Mouse (Mus musculus) kidney, adult 18-20 months (tissue): Measurements from ENCODE around the gene AI837181.

Experiments used
- DNase-seq: peaks from one replicate; pipeline ENCODE4 v3.0.0; 2021

Gene AI837181

GRCm38 (mm10) chr19:5418750-5419466 is 6.0 kb upstream of the AI837181 start:
- no peak for DNase-seq

- no peak for DNase-seq
Observed at GRCm38 (mm10) chr19:5419630-5420029, 5.3 kb upstream of the AI837181 start.

GRCm38 (mm10) chr19:5420579-5420978 is 4.4 kb upstream of the AI837181 start:
- DNase-seq = no peak

- DNase-seq = no peak
Observed at GRCm38 (mm10) chr19:5421784-5422183, 3.2 kb upstream of the AI837181 start.

- no peak for DNase-seq
Observed at GRCm38 (mm10) chr19:5422267-5422666, 2.7 kb upstream of the AI837181 start.

- no peak for DNase-seq
Observed at GRCm38 (mm10) chr19:5422895-5423443, 2.0 kb upstream of the AI837181 start.

GRCm38 (mm10) chr19:5423561-5423960 is 1.4 kb upstream of the AI837181 start:
- DNase-seq = no peak

- DNase-seq = peak; percentile 82
Observed at GRCm38 (mm10) chr19:5424092-5424781, 707 bp upstream of the AI837181 start.

GRCm38 (mm10) chr19:5425906-5426565 is 1.1 kb downstream of the AI837181 start:
- no peak for DNase-seq

GRCm38 (mm10) chr19:5426640-5427290 is 1.8 kb downstream of the AI837181 start:
- no peak for DNase-seq

- DNase-seq = no peak
Observed at GRCm38 (mm10) chr19:5428083-5428482, 3.1 kb downstream of the AI837181 start.

- DNase-seq = no peak
Observed at GRCm38 (mm10) chr19:5429219-5429618, 4.3 kb downstream of the AI837181 start.

- peak; percentile 78 for DNase-seq
Observed at GRCm38 (mm10) chr19:5429806-5430205, 4.9 kb downstream of the AI837181 start.

GRCm38 (mm10) chr19:5430408-5430807 is 5.5 kb downstream of the AI837181 start:
- DNase-seq = no peak

GRCm38 (mm10) chr19:5431911-5432464 is 7.0 kb downstream of the AI837181 start:
- DNase-seq = no peak

- DNase-seq = peak; percentile 57
Observed at GRCm38 (mm10) chr19:5432992-5433852, 8.3 kb downstream of the AI837181 start.

- DNase-seq = no peak
Observed at GRCm38 (mm10) chr19:5433951-5434350, 9.0 kb downstream of the AI837181 start.

- no peak for DNase-seq
Observed at GRCm38 (mm10) chr19:5444371-5444908, 19.5 kb downstream of the AI837181 start.

- DNase-seq = peak; percentile 51
Observed at GRCm38 (mm10) chr19:5444954-5445353, 20.0 kb downstream of the AI837181 start.

- no peak for DNase-seq
Observed at GRCm38 (mm10) chr19:5445747-5446146, 20.8 kb downstream of the AI837181 start.
